Mouse (Mus musculus) stomach, postnatal 0 days (tissue): ENCODE measurements at regions not wholly inside any gene's neighbourhood (a gene's known extent, or its start where the extent isn't known, plus 50 kb on each side); places are given as distances from the start of the nearest gene placed in this dataset.
A peak's percentile ranks its signal among the peaks of the same experiment; 100 is the strongest.

Source experiments
- ATAC-seq: fragments of 200-750 bp; cut with Nextera tagmentation; 2 replicates; pipeline ENCODE4 v1.8.0; 2017; ENCODE audit not compliant: low FRiP score, low TSS enrichment
- DNase-seq: peaks from one replicate; pipeline ENCODE4 v3.0.0-alpha.2; 2016; ENCODE audit warnings: low spot score
- H3K27ac ChIP-seq: fragments of 300-500 bp; sonication (generic); replicated peaks from 2 replicates; pipeline ENCODE4 v1.5.1; 2014; ENCODE audit warnings: mild to moderate bottlenecking, control low read depth
- H3K27me3 ChIP-seq: fragments of 300-500 bp; sonication (generic); 2 replicates; pipeline ENCODE4 v1.6.1; 2014; ENCODE audit warnings: low read length; ENCODE audit not compliant: control insufficient read depth, insufficient read depth
- H3K36me3 ChIP-seq: fragments of 300-500 bp; sonication (generic); 2 replicates; pipeline ENCODE4 v1.6.1; 2014; ENCODE audit warnings: low read length, mixed read lengths; ENCODE audit not compliant: control insufficient read depth, insufficient read depth
- H3K4me1 ChIP-seq: fragments of 300-500 bp; sonication (generic); replicated peaks from 2 replicates; pipeline ENCODE4 v1.6.1; 2014; ENCODE audit warnings: antibody characterized with exemption; ENCODE audit not compliant: control insufficient read depth, insufficient read depth
- H3K4me2 ChIP-seq: fragments of 300-500 bp; sonication (generic); replicated peaks from 2 replicates; pipeline ENCODE4 v1.6.1; 2014; ENCODE audit warnings: low read depth, mild to moderate bottlenecking, control low read depth, moderate library complexity
- H3K4me3 ChIP-seq: fragments of 300-500 bp; sonication (generic); 2 replicates; pipeline ENCODE4 v1.5.1; 2014; ENCODE audit warnings: low read depth, low read length, control low read depth
- H3K9ac ChIP-seq: fragments of 300-500 bp; sonication (generic); 2 replicates; pipeline ENCODE4 v1.6.1; 2014; ENCODE audit warnings: mild to moderate bottlenecking, low read length, control low read depth, mixed read lengths
- H3K9me3 ChIP-seq: fragments of 300-500 bp; sonication (generic); 2 replicates; pipeline ENCODE4 v1.6.1; 2016; ENCODE audit warnings: low read length; ENCODE audit not compliant: control insufficient read depth
- CTCF ChIP-seq: IDR thresholded peaks from 2 replicates; pipeline ENCODE4 v1.5.1; 2016; ENCODE audit warnings: antibody characterized with exemption, low read depth, mild to moderate bottlenecking, moderate library complexity
- EP300 ChIP-seq: optimal IDR thresholded peaks from 2 replicates; pipeline ENCODE3; 2016; ENCODE audit warnings: antibody characterized with exemption
- WGBS: fragments of 180-500 bp; shearing (Covaris S2); extraction: QIAGEN DNeasy Blood & Tissue Kit; methylation state at CpG from one replicate; pipeline ENCODE4 v1.1.7; 2014; 5-methylcytosine and 5-hydroxymethylcytosine counted together

- Histone ChIP-seq H3K27me3 (no peaks in the 10 kb centered on the region), H3K9me3 (no peaks in the 10 kb centered on the region), H3K4me3 (no peak overlapping the region), H3K9ac (no peak overlapping the region), H3K4me2 (no peak overlapping the region), H3K27ac (no peak overlapping the region), H3K36me3 (no peaks in the 10 kb centered on the region), H3K4me1 (no peaks in the 10 kb centered on the region)
- DNase-seq (no peak), ATAC-seq (no peak)
- TF ChIP-seq CTCF (no peak), EP300 (no peak)
- 60% methylated on average over 7 of the region's 7 CpGs for WGBS
These were observed 193.5 kb downstream of the Rdh14 start for GRCm38 (mm10) chr12:10584026-10584425.

- Histone ChIP-seq H3K27me3 (no peaks in the 10 kb centered on the region), H3K4me2 (no peak overlapping the region), H3K9ac (no peak overlapping the region), H3K4me3 (no peak overlapping the region), H3K36me3 (no peaks in the 10 kb centered on the region), H3K4me1 (no peaks in the 10 kb centered on the region), H3K27ac (no peak overlapping the region), H3K9me3 (no peaks in the 10 kb centered on the region)
- 15% methylated on average over 8 of the region's 8 CpGs for WGBS
- ATAC-seq (peak; percentile 92), DNase-seq (peak; percentile 62)
- TF ChIP-seq EP300, result no peak
- peak; percentile 95 for TF ChIP-seq CTCF
These were observed 199.0 kb downstream of the Rdh14 start for GRCm38 (mm10) chr12:10589537-10589936.

- DNase-seq, result peak; percentile 68
- no peak for ATAC-seq
These were observed 207.6 kb downstream of the Rdh14 start for GRCm38 (mm10) chr12:10597976-10598746.

GRCm38 (mm10) chr12:10600111-10600510, 209.5 kb downstream of the Rdh14 start:
- no peaks in the 10 kb centered on the region for H3K27me3 ChIP-seq
- H3K27ac ChIP-seq, result no peak overlapping the region
- ATAC-seq (no peak), DNase-seq (no peak)
- no peak overlapping the region for H3K4me3 ChIP-seq
- no peak overlapping the region for H3K9ac ChIP-seq
- 74% methylated on average over 6 of the region's 6 CpGs for WGBS
- H3K36me3 ChIP-seq, result no peaks in the 10 kb centered on the region
- no peaks in the 10 kb centered on the region for H3K4me1 ChIP-seq
- TF ChIP-seq EP300 (no peak), CTCF (no peak)
- no peaks in the 10 kb centered on the region for H3K9me3 ChIP-seq
- H3K4me2 ChIP-seq, result no peak overlapping the region

More at GRCm38 (mm10) chr12:10597976-10598746, 207.6 kb downstream of the Rdh14 start:
- no peaks in the 10 kb centered on the region for H3K4me1 ChIP-seq
- H3K36me3 ChIP-seq, result no peaks in the 10 kb centered on the region
- H3K9me3 ChIP-seq, result no peaks in the 10 kb centered on the region
- H3K4me2 ChIP-seq, result no peak overlapping the region
- no peak overlapping the region for H3K27ac ChIP-seq
- H3K4me3 ChIP-seq, result no peak overlapping the region
- H3K27me3 ChIP-seq, result no peaks in the 10 kb centered on the region
- 14% methylated on average over 7 of the region's 7 CpGs for WGBS
- H3K9ac ChIP-seq, result no peak overlapping the region
- no peak for TF ChIP-seq EP300
- peak; percentile 95 for TF ChIP-seq CTCF

- no peak for ATAC-seq
- Histone ChIP-seq H3K27me3 (no peaks in the 10 kb centered on the region), H3K4me1 (no peaks in the 10 kb centered on the region), H3K9ac (no peak overlapping the region), H3K9me3 (no peaks in the 10 kb centered on the region), H3K4me2 (no peak overlapping the region), H3K27ac (no peak overlapping the region), H3K36me3 (no peaks in the 10 kb centered on the region), H3K4me3 (no peak overlapping the region)
- no peak for TF ChIP-seq CTCF
- TF ChIP-seq EP300, result no peak
- DNase-seq, result no peak
These were observed 227.7 kb downstream of the Rdh14 start for GRCm38 (mm10) chr12:10618319-10618718.

- ATAC-seq (no peak), DNase-seq (no peak)
- no peak overlapping the region for H3K4me2 ChIP-seq
- no peaks in the 10 kb centered on the region for H3K9me3 ChIP-seq
- no peak for TF ChIP-seq CTCF
- no peak overlapping the region for H3K9ac ChIP-seq
- no peaks in the 10 kb centered on the region for H3K36me3 ChIP-seq
- H3K27me3 ChIP-seq, result no peaks in the 10 kb centered on the region
- 20% methylated on average over 3 of the region's 3 CpGs for WGBS
- no peak overlapping the region for H3K27ac ChIP-seq
- no peaks in the 10 kb centered on the region for H3K4me1 ChIP-seq
- no peak overlapping the region for H3K4me3 ChIP-seq
These were observed 230.0 kb downstream of the Rdh14 start for GRCm38 (mm10) chr12:10620541-10620940.
